Mouse (Mus musculus) kidney, postnatal 25 days (tissue): Measurements from ENCODE around the gene Lig4.
A peak's percentile ranks its signal among the peaks of the same experiment; 100 is the strongest.

Experiments used
- DNase-seq, 2 experiments: peaks; one replicate each; pipeline ENCODE4 v3.0.0; 2021; ENCODE audit warnings: mixed read lengths in 2 of 2

The Lig4 gene

GRCm38 (mm10) chr8:9977573-9978314, at the start of gene Lig4, which contains the start of gene Abhd13:
Gene Lig4, minus strand, starts transcription at chr8:9977686.
Gene Abhd13, plus strand, starts transcription at chr8:9977707.
- DNase-seq = peak; percentile 98 to 99

- DNase-seq = no peak
Measured at GRCm38 (mm10) chr8:10017231-10017630, 39.7 kb upstream of the Lig4 start.

GRCm38 (mm10) chr8:10016252-10016651, 38.8 kb upstream of the Lig4 start:
- DNase-seq = no peak

DNA sequence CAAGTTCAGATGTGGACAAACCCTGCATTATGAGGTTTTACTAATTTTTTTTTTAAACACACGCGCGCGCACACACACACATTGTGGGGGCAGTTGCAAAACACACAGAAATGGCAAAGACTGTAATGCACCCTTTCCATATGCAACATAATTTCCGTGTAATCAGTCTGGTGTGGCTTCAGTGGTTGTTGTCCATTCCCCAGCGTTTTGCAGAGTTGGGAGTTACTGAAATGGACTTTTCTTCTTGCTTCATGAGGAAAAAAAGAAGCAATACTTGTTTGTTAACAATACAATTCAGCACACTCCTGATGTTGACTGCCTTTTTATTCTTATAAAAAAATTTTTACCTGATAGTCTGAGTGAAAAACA, 30.2 kb upstream of the Lig4 start:
- DNase-seq = no peak

- peak; percentile 46 to 48 for DNase-seq
Measured at GRCm38 (mm10) chr8:10006986-10007659, 29.6 kb upstream of the Lig4 start.

DNA sequence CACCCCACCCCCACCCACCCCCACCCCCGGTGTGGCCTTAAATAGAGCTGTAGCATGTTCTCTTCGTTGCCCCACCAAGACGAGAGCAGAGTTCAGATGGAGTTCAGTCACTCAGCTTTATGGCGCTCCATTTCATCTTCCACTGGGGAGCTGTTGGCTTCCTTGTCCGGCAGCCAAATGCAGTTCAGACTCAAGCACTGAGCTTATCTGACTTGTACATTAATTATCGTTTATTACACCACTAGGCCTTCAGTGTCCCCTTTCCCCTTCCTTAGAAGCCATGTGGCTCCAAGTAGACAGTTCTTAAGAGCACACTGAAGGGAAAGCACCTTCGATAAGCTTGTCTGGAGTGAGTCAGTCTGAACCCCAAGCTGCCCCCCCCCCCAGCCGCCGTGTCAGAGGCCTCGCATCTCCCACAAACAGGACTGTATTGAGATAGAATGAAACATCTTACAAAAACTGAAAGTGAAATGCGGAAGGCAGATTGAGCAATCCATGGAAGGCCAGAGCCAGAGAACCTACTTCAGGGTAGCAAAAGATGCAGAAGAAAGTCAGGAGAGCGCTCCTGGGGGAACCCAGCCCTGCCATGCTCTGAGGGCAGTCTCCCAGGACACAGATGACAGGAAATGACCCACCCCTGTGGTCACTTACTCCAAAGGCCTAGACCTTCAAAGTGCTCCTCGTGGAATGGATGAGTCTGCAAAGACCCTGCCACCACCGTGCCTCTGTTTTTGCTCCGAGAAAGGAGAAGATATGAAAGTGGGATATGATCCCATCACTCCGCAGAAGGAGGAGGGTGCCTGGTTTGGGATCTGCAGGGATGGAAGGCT, 28.9 kb upstream of the Lig4 start, which contains the start of gene Tnfsf13b:
Tnfsf13b (plus strand) TSS at position 312 of the 830 bp plus-strand sequence.
- DNase-seq = peak; percentile 23 to 48

DNA sequence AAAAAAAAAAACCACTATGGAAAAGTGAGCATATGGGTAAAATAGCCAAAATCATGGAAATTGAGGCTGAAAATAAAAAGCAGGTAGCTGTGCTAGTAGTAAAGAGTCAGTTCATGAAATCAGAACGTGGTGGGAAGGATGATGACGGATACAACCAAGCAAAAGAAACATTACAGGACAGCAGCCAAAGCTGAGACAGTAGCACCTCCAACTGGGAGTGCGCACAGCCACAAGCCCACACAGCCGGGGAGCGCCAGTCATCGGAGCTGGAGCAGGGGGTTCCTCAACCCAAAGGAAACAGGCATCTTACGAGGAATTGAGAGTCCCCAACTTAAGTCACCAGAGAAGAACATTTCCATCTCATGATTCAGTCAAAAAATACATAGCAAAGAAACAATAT, 26.6 kb upstream of the Lig4 start:
- no peak for DNase-seq

- DNase-seq = no peak
Measured at GRCm38 (mm10) chr8:9980188-9980587, 2.7 kb upstream of the Lig4 start.

GRCm38 (mm10) chr8:9979746-9980145, 2.3 kb upstream of the Lig4 start:
- DNase-seq = no peak

DNA sequence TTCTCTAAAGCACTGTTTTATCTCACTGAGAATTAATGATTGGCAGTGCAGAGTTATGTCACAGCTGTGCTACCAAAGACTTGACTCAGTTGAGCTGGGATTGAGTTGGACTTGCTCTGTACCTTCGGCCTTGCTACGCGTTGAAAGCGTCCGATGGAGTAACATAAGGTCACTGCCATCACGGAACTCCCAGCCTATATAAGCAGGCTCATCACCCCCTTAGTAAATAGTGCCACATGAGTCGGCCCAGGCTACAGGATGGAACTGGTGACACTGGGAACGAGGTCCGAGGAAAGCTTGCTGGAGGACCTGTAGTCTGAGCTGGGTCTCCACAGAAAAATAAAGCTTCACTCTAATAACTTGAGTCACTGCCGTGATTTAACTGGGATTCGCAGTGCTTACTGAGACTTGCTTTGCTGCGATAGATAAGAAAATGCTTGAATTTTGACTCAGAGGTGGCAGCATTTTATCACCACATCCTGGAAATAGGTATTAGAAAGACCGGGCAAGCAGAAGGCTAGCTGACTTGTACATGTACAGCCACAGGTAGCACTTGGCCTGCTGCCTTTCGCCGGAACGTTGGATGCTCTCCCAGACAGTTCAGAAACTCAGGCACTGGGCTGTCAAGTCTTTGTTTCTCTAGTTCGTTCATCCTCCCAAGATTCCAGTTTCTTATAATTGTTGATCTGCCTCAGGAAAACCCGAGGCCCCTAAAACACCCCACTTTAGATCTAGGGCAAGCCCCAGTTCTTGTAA, 1.2 kb upstream of the Lig4 start:
- no peak for DNase-seq

DNA sequence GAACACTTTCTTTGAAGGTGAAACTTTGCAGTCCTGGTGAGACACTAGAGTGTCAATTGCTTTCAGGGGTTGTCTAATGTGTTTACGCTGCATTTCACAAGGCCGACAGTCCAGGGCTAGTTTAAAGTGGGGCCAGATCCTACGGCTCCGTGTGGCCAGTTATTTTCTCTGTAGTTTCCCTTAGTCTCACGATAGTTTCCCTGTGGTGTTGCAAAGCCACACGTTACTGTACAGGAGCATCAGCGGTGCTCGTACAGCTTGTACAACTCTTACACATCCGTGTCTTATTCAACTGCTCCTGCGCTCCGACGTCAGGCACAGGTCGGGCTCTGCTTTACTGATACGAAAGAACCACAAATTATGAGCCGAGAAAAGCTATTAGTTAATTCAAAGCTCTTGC, 470 bp downstream of the Lig4 start:
- DNase-seq = no peak

GRCm38 (mm10) chr8:9975898-9976611, 1.4 kb downstream of the Lig4 start:
- DNase-seq = peak; percentile 97 to 100

DNA sequence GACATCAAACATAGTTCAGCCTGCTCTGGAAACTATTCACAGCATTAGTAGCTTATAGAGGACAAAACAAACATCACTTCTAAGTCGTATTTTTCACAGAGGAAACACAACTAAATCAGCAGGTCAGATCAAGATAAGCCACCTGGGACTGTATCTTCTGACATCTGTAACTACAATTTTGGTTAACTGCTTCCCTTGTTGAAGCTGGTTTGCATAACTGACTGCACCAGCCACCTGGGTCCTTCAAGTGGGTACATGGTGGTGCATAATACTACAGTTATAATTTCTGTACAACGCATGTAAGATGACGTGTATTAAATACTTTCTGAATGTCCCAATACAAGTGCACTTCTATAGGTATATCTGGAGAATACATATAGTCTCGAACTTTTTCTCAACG, 2.2 kb downstream of the Lig4 start:
- DNase-seq = no peak

DNA sequence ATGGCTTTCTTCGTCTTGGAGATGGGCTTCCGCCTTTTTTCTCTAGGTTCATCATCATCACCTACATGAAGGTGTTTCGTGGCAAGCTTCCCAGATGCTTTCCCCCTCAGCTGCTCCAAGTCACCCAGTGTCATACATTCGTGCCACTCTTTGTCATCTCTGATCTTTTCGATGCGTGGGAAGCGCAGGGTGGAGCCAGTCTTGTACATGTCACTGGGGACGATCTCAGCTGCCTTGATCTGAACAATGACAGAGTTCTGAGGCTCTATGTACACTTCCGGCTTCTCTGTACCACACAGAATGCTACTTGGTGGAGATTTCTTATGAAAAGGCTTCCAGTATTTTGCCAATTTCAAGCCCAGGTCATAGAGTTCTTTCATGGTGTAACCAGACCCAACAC, 5.6 kb downstream of the Lig4 start:
- no peak for DNase-seq

DNA sequence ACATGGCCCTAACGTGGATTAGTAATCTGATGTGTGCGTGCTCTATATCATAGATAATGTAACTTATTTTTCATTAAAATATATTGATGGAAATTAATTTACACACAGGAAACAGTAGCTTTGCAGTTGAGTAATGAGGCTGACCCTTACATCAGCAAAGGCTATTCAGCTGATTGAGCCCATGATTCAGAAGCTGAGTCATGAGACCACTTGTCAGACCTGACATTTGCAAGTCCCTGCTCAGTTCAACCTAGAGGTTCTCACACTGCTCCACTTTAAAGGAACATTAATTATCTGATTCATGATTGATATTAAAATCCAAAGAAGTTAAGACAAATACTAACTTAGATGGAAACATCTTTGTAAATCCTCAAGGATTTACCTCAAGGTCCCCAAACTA, 17.6 kb downstream of the Lig4 start:
- DNase-seq = no peak

DNA sequence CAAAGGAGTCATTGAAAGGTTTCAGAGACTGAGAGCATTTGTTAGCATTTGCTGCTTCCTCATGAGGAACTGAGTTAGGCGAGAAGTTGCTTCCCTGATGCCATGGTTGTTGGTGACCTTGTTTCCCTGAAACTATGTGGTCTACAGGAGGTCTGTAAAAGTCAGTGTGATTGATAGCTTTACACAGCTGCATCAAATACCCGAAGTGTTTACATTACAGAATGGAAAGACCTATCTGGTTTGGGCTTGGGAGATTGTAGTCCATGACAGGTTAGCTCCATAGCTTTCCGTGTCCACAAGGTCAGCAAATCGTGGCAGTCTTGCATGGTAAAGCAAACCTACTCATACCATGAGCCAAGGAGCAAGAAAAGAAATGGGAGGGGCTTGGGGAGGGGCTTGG, 19.1 kb downstream of the Lig4 start:
- no peak for DNase-seq

GRCm38 (mm10) chr8:9949134-9949890, 28.2 kb downstream of the Lig4 start:
- DNase-seq = no peak

DNA sequence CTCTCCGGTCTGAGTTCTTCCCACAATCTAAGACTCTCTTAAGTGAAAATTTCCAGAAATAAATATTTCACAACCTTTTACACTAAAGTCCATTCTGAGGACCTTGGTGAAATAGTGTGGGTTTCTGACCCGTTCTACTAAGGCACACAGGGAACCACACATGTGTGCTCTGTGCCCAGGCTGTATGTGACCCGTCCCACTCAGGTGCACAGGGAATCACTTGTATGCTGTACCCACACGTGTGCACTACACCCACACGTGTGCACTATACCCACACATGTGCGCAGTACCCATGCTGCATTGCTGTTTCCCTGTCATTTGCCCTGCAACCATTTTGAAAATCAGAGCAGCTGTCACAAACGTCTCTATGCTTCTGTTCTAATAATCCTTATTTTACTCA, 41.9 kb downstream of the Lig4 start:
- no peak for DNase-seq

DNA sequence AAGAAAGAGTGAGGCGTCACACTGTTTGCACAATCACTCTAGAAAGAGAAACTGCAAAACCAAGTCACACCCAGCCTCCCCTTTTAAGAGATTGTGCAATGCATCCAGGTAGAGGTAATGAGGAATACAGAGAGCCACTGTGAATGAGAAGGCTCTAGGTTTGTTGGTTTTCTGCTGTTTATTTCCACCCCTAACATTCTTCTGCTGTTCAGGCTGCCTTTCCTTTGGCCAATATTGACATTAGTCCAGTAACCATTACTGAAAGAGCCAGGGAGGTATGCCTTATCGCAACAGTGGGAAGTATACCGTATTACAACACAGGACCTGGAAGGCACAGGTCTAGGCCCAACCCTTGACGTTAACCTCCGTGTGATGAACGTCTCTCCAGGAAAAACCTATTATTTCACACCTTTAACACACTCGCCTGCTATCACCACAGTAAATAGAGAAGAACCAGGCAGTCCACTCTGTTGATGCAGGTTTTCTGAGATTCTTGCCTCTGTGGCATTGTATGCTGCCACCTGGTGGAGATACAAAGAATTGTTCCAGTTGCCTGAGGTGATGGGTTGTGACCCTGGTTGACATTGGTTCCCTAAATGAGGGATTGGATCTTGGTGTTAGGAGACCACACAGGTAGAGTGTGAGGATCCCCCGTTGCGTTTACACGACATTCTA, 42.5 kb downstream of the Lig4 start:
- peak in 1 of 2 experiments; percentile 52 for DNase-seq

- peak in 1 of 2 experiments; percentile 5 for DNase-seq
Measured at GRCm38 (mm10) chr8:9932711-9933110, 44.8 kb downstream of the Lig4 start.
